Mouse (Mus musculus) CH12.LX (cell line): ENCODE results near the gene Pkn1. TPM values are rescaled to one million over a fixed set of nuclear protein-coding genes. Genes with fewer than 3 reads are reported as not detected.

Experiments used
- DNase-seq: peaks from one replicate; pipeline ENCODE4 v3.0.0-alpha.2; 2013; ENCODE audit errors: extremely low read depth
- H3K27ac ChIP-seq: 2 replicates; pipeline ENCODE4 v1.5.1; 2012; ENCODE audit warnings: low read depth, mild to moderate bottlenecking, control low read depth, moderate library complexity; ENCODE audit not compliant: insufficient read depth
- H3K27me3 ChIP-seq: replicated peaks from 2 replicates; pipeline ENCODE3; 2012; ENCODE audit warnings: inconsistent platforms
- H3K36me3 ChIP-seq, 2 experiments: replicated peaks in 1 of 2; 2 replicates each; pipeline versions ENCODE3 to v1.6.1; 2012; ENCODE audit warnings: inconsistent platforms in 1 of 2, low read length in 1 of 2, mild to moderate bottlenecking in 1 of 2, mixed read lengths in 1 of 2, moderate library complexity in 1 of 2; ENCODE audit not compliant: control insufficient read depth in 1 of 2, insufficient read depth in 1 of 2
- H3K4me1 ChIP-seq, 2 experiments: 2 replicates each; pipeline ENCODE4 v1.6.1; 2012; ENCODE audit warnings: inconsistent platforms in 1 of 2, moderate library complexity in 1 of 2; ENCODE audit not compliant: insufficient read depth in 2 of 2, control insufficient read depth in 1 of 2
- H3K4me2 ChIP-seq: 2 replicates; pipeline ENCODE4 v1.6.1; 2012; ENCODE audit warnings: low read depth, mild to moderate bottlenecking, control low read depth; ENCODE audit not compliant: poor library complexity, insufficient read depth, severe bottlenecking
- H3K4me3 ChIP-seq, 3 experiments: fragments of 150-350 bp in 1 of 3; sonication (generic) in 1 of 3; replicated peaks in 1 of 3; 2 replicates each; pipeline versions ENCODE3 to v1.5.1; 2011 to 2012; ENCODE audit warnings: low read depth in 2 of 3, low read length in 2 of 3, mild to moderate bottlenecking in 2 of 3, moderate library complexity in 2 of 3, control low read depth in 1 of 3, improper control_type of control experiment in 1 of 3, inconsistent platforms in 1 of 3, mixed read lengths in 1 of 3; ENCODE audit not compliant: poor library complexity in 1 of 3
- H3K79me2 ChIP-seq: replicated peaks from 2 replicates; pipeline ENCODE4 v1.6.1; 2012; ENCODE audit warnings: mild to moderate bottlenecking, moderate library complexity; ENCODE audit not compliant: control insufficient read depth, poor library complexity, insufficient read depth, severe bottlenecking; ENCODE audit errors: extremely low read depth
- H3K9ac ChIP-seq: 2 replicates; pipeline ENCODE4 v1.6.1; 2012; ENCODE audit warnings: low read depth, mild to moderate bottlenecking, control low read depth, moderate library complexity; ENCODE audit not compliant: insufficient read depth
- H3K9me3 ChIP-seq: replicated peaks from 2 replicates; pipeline ENCODE3; 2012; ENCODE audit warnings: low read length, inconsistent platforms, mixed read lengths
- CHD1 ChIP-seq: IDR thresholded peaks from 2 replicates; pipeline ENCODE4 v1.6.1; 2012; ENCODE audit warnings: low read depth, low read length, improper control_type of control experiment, inconsistent platforms
- CTCF ChIP-seq, 2 experiments: IDR thresholded peaks in 1 of 2; conservative IDR thresholded peaks in 1 of 2; 2 replicates each; pipeline ENCODE4 v1.5.1; 2011 to 2012; ENCODE audit warnings: low read depth in 2 of 2, low read length in 2 of 2, improper control_type of control experiment in 1 of 2, inconsistent platforms in 1 of 2, mild to moderate bottlenecking in 1 of 2, moderate library complexity in 1 of 2
- E2F4 ChIP-seq: IDR thresholded peaks from 2 replicates; pipeline ENCODE4 v1.6.1; 2011; ENCODE audit warnings: low read depth, low read length, improper control_type of control experiment; ENCODE audit not compliant: insufficient replicate concordance
- EP300 ChIP-seq: IDR thresholded peaks from 2 replicates; pipeline ENCODE4 v1.6.1; 2011; ENCODE audit warnings: low read length, improper control_type of control experiment
- GABPA ChIP-seq: IDR thresholded peaks from 2 replicates; pipeline ENCODE4 v1.6.1; 2012; ENCODE audit warnings: low read depth, low read length, improper control_type of control experiment, inconsistent platforms; ENCODE audit not compliant: insufficient replicate concordance
- HCFC1 ChIP-seq: IDR thresholded peaks from 2 replicates; pipeline ENCODE4 v1.6.1; 2012; ENCODE audit warnings: low read depth, mild to moderate bottlenecking, inconsistent platforms, low read length, improper control_type of control experiment
- IRF4 ChIP-seq: IDR thresholded peaks from 2 replicates; pipeline ENCODE4 v1.6.1; 2014; ENCODE audit warnings: low read depth, mild to moderate bottlenecking, inconsistent platforms, low read length, improper control_type of control experiment
- JUND ChIP-seq: conservative IDR thresholded peaks from 2 replicates; pipeline ENCODE4 v1.6.1; 2011; ENCODE audit warnings: low read depth, low read length, improper control_type of control experiment
- KAT2A ChIP-seq: IDR thresholded peaks from 2 replicates; pipeline ENCODE4 v1.6.1; 2012; ENCODE audit warnings: low read length, improper control_type of control experiment, inconsistent platforms; ENCODE audit not compliant: insufficient replicate concordance
- MAFK ChIP-seq: IDR thresholded peaks from 2 replicates; pipeline ENCODE4 v1.6.1; 2011; ENCODE audit warnings: low read length, improper control_type of control experiment; ENCODE audit not compliant: insufficient replicate concordance
- MAX ChIP-seq: IDR thresholded peaks from 2 replicates; pipeline ENCODE4 v1.6.1; 2011; ENCODE audit warnings: low read length, improper control_type of control experiment
- MAZ ChIP-seq: IDR thresholded peaks from 2 replicates; pipeline ENCODE4 v1.6.1; 2012; ENCODE audit warnings: low read depth, mild to moderate bottlenecking, inconsistent platforms, low read length, improper control_type of control experiment, moderate library complexity
- MXI1 ChIP-seq: IDR thresholded peaks from 2 replicates; pipeline ENCODE4 v1.6.1; 2011; ENCODE audit warnings: mild to moderate bottlenecking, low read depth, low read length, improper control_type of control experiment
- MYC ChIP-seq: IDR thresholded peaks from 2 replicates; pipeline ENCODE4 v1.6.1; 2011; ENCODE audit warnings: low read depth, mild to moderate bottlenecking, improper control_type of control experiment, low read length
- NELFE ChIP-seq: IDR thresholded peaks from 2 replicates; pipeline ENCODE4 v1.6.1; 2011; ENCODE audit warnings: low read depth, low read length, improper control_type of control experiment
- NRF1 ChIP-seq: IDR thresholded peaks from 2 replicates; pipeline ENCODE4 v1.6.1; 2014; ENCODE audit warnings: low read depth, mild to moderate bottlenecking, inconsistent platforms, low read length, improper control_type of control experiment, moderate library complexity
- PAX5 ChIP-seq: IDR thresholded peaks from 2 replicates; pipeline ENCODE4 v1.6.1; 2012; ENCODE audit warnings: low read length, inconsistent platforms, mixed read lengths
- POLR2A ChIP-seq: IDR thresholded peaks from 2 replicates; pipeline ENCODE4 v1.6.1; 2011; ENCODE audit warnings: low read depth, mild to moderate bottlenecking, improper control_type of control experiment, low read length
- POLR2AphosphoS2 ChIP-seq: IDR thresholded peaks from 2 replicates; pipeline ENCODE4 v1.6.1; 2011; ENCODE audit warnings: low read depth, low read length, improper control_type of control experiment
- SIN3A ChIP-seq: IDR thresholded peaks from 2 replicates; pipeline ENCODE4 v1.6.1; 2012; ENCODE audit warnings: low read length, improper control_type of control experiment, inconsistent platforms
- TBP ChIP-seq: conservative IDR thresholded peaks from 2 replicates; pipeline ENCODE4 v1.6.1; 2011; ENCODE audit warnings: low read depth, low read length, improper control_type of control experiment
- UBTF ChIP-seq: IDR thresholded peaks from 2 replicates; pipeline ENCODE4 v1.6.1; 2012; ENCODE audit warnings: low read depth, mild to moderate bottlenecking, inconsistent platforms, low read length, improper control_type of control experiment, moderate library complexity
- USF2 ChIP-seq: conservative IDR thresholded peaks from 2 replicates; pipeline ENCODE4 v1.6.1; 2011; ENCODE audit warnings: low read depth, low read length, improper control_type of control experiment
- ZC3H11A ChIP-seq: IDR thresholded peaks from 2 replicates; pipeline ENCODE4 v1.6.1; 2012; ENCODE audit warnings: low read depth, mild to moderate bottlenecking, inconsistent platforms, low read length, improper control_type of control experiment
- ZKSCAN1 ChIP-seq: IDR thresholded peaks from 2 replicates; pipeline ENCODE4 v1.6.1; 2012; ENCODE audit warnings: low read depth, inconsistent platforms, low read length, improper control_type of control experiment, borderline replicate concordance
- ZNF384 ChIP-seq: IDR thresholded peaks from 2 replicates; pipeline ENCODE4 v1.6.1; 2012; ENCODE audit warnings: low read depth, low read length, improper control_type of control experiment, inconsistent platforms
- dilution Hi-C: fragments of 300-500 bp; cut with MboI; formaldehyde crosslinking; loops from 2 replicates; pipeline ENCODE4 v1.14.3; 2020; ENCODE audit warnings: low sequenced_read_pairs; ENCODE audit not compliant: extremely low pct_unique_long_range_greater_than_20kb, extremely low pct_ligation_motif_present
- in situ Hi-C: fragments of 300-500 bp; cut with MboI; formaldehyde crosslinking; loops from 3 replicates; pipeline ENCODE4 v1.14.3; 2019; ENCODE audit warnings: low sequenced_read_pairs, low pct_ligation_motif_present, low pct_unique_long_range_greater_than_20kb, mixed read lengths
- polyA plus RNA-seq: library from polyadenylated mRNA; unstranded; fragments of >175 nt; gene quantifications from 2 replicates; pipeline ENCODE4 v1.2.1, GENCODE M21; 2012; ENCODE audit warnings: low read depth; ENCODE audit not compliant: insufficient read length
- total RNA-seq, 2 experiments: library from RNA; depleted of rRNA; stranded (reverse); fragments of 300-350 nt in 1 of 2; fragments of >200 nt in 1 of 2; gene quantifications; 2 replicates each; pipeline ENCODE4 v1.2.3; 2012 to 2014

The Pkn1 gene
- total and polyA plus RNA-seq, 3 experiments = 33.5 to 58.8 (median 47.8) TPM

GRCm38 (mm10) chr8:83667526-83667925 is 31.5 kb downstream of the Pkn1 start:
- H3K4me3 ChIP-seq = no peak overlapping the region
- dilution Hi-C loops = no loop called here
- in situ Hi-C loops = no loop called here
- H3K4me1 ChIP-seq = peaks cover 4 to 6% of the 10 kb centered on the region in 2 experiments
- H3K79me2 ChIP-seq = no peaks in the 10 kb centered on the region
- H3K27ac ChIP-seq = no peak overlapping the region
- TF ChIP-seq MAZ (no peak), CTCF (conservative IDR thresholded peaks at IDR 0.05 in 1 of 2, IDR thresholded peaks at IDR 0.05 in 1 of 2; ENCODE audit: low read depth in 2 of 2, low read length in 2 of 2) (no peak), HCFC1 (no peak), POLR2A (no peak), MYC (no peak), ZNF384 (no peak), MXI1 (no peak), EP300 (no peak), ZKSCAN1 (no peak), JUND (no peak), KAT2A (no peak), ZC3H11A (no peak), POLR2AphosphoS2 (no peak), E2F4 (no peak), NRF1 (no peak), UBTF (no peak), IRF4 (no peak), NELFE (no peak), GABPA (no peak), MAX (no peak)
- no peak for DNase-seq
- peaks cover 11% of the 10 kb centered on the region for H3K9me3 ChIP-seq
- H3K27me3 ChIP-seq = no peaks in the 10 kb centered on the region
- no peak overlapping the region for H3K4me2 ChIP-seq
- no peak overlapping the region for H3K9ac ChIP-seq
- H3K36me3 ChIP-seq = peaks cover 49 to 77% of the 10 kb centered on the region in 2 experiments

DNA sequence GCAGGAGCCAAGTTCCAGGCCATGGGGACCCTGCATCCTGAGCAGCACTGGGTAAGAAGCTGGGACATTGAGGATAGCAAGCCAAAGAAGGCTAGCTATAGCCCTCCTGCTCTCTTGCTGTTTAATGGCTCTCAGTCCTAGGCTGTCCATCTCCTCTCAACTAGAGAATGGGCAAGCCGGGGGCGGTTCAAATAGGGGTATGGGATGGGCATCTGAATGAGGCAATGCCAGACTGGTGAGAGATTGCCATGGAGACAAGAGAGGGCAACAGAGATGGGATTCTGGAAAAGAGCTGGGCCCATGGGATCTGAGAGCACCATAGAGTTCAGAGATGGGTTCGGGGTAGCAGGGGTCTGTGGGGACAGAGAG is 32.1 kb downstream of the Pkn1 start:
- dilution Hi-C loops = no loop called here
- no peaks in the 10 kb centered on the region for H3K79me2 ChIP-seq
- TF ChIP-seq USF2 (no peak), MAFK (no peak), CHD1 (no peak), TBP (no peak), ZKSCAN1 (no peak), SIN3A (no peak), MXI1 (no peak), PAX5 (no peak), POLR2A (no peak), JUND (no peak), KAT2A (no peak)
- TF ChIP-seq, all 38 proteins: peak for 0
- Histone ChIP-seq H3K4me2 (no peak overlapping the region), H3K36me3 (peaks cover 42 to 73% of the 10 kb centered on the region in 2 experiments), H3K9me3 (peaks cover 11% of the 10 kb centered on the region), H3K4me1 (peaks cover 5 to 13% of the 10 kb centered on the region in 2 experiments), H3K27me3 (no peaks in the 10 kb centered on the region), H3K9ac (no peak overlapping the region), H3K4me3 (no peak overlapping the region), H3K27ac (no peak overlapping the region)
- in situ Hi-C loops = no loop called here
- DNase-seq = no peak
